Mouse (Mus musculus): ENCODE data around the gene A630095N17Rik. TPM values are rescaled to one million over a fixed set of nuclear protein-coding genes. Genes with fewer than 3 reads are reported as not detected.
A peak's percentile ranks its signal among the peaks of the same experiment; 100 is the strongest.

The A630095N17Rik gene
- total RNA-seq, 1 experiment, result not detected

- peak overlapping the region; percentile 55; the same call in 1 of the 2 replicates for H3K9ac ChIP-seq (ENCODE audit: insufficient read depth, low read depth, low read length, poor library complexity, severe bottlenecking)
Observed at GRCm38 (mm10) chr1:75180741-75181140, 51.2 kb downstream of the A630095N17Rik start.

GRCm38 (mm10) chr1:75180105-75180590, 51.8 kb downstream of the A630095N17Rik start, which contains the start of gene Abcb6:
Gene Abcb6, minus strand, starts transcription at chr1:75180392.
- H3K27ac ChIP-seq (ENCODE audit: insufficient read depth, low read depth, low read length, poor library complexity, severe bottlenecking), result no peak within 1 kb of the TSS
- H3K36me3 ChIP-seq (ENCODE audit: control insufficient read depth, insufficient read depth, low read length, poor library complexity, severe bottlenecking), result peaks cover 4% of the 10 kb centered on the region; the same call in 1 of the 2 replicates
- peak within 1 kb of the TSS; percentile 81 to 82 for H3K4me3 ChIP-seq (ENCODE audit: insufficient read depth in 1 of 2, low read depth in 1 of 2, low read length in 2 of 2, poor library complexity in 1 of 2, severe bottlenecking in 1 of 2)
- H3K4me1 ChIP-seq (ENCODE audit: control insufficient read depth in 2 of 2, insufficient read depth in 2 of 2, low read length in 2 of 2, poor library complexity in 1 of 2), result peaks cover 4 to 5% of the 10 kb centered on the region in 2 experiments; a peak in 2 of 4 replicates
- H3K9me3 ChIP-seq (ENCODE audit: control insufficient read depth, insufficient read depth, low read depth, low read length), result no peaks in the 10 kb centered on the region
- H3K9ac ChIP-seq (ENCODE audit: insufficient read depth, low read depth, low read length, poor library complexity, severe bottlenecking), result peak within 1 kb of the TSS; percentile 70
- DNase-seq (ENCODE audit: low read depth, low spot score), result peak; percentile 89
- in situ Hi-C loops (cut with MboI; ENCODE audit: low sequenced_read_pairs in 2 of 2, unreplicated experiment in 2 of 2), result no loop called here
- TF ChIP-seq HCFC1 (IDR thresholded peaks at IDR 0.05; ENCODE audit: borderline replicate concordance, insufficient read depth, low read length) (no peak), MAFK (IDR thresholded peaks at IDR 0.05; ENCODE audit: insufficient read depth, low read depth, low read length) (no peak), ZC3H11A (IDR thresholded peaks at IDR 0.05; ENCODE audit: borderline replicate concordance, low read depth, low read length) (no peak), CHD2 (IDR thresholded peaks at IDR 0.05; ENCODE audit: low read depth, low read length) (no peak)

More at GRCm38 (mm10) chr1:75180741-75181140, 51.2 kb downstream of the A630095N17Rik start:
- in situ Hi-C loops (cut with MboI; ENCODE audit: low sequenced_read_pairs in 2 of 2, unreplicated experiment in 2 of 2), result no loop called here
- no peak for DNase-seq (ENCODE audit: low read depth, low spot score)
- no peak overlapping the region for H3K27ac ChIP-seq (ENCODE audit: insufficient read depth, low read depth, low read length, poor library complexity, severe bottlenecking)
- H3K4me3 ChIP-seq (ENCODE audit: insufficient read depth in 1 of 2, low read depth in 1 of 2, low read length in 2 of 2, poor library complexity in 1 of 2, severe bottlenecking in 1 of 2), result peak overlapping the region in 1 of 2 experiments; percentile 81; a peak in 2 of 4 replicates
- TF ChIP-seq ZNF384 (IDR thresholded peaks at IDR 0.05; ENCODE audit: low read depth, low read length) (no peak), MAFK (IDR thresholded peaks at IDR 0.05; ENCODE audit: insufficient read depth, low read depth, low read length) (no peak), CHD2 (IDR thresholded peaks at IDR 0.05; ENCODE audit: low read depth, low read length) (no peak), HCFC1 (IDR thresholded peaks at IDR 0.05; ENCODE audit: borderline replicate concordance, insufficient read depth, low read length) (no peak), ZC3H11A (IDR thresholded peaks at IDR 0.05; ENCODE audit: borderline replicate concordance, low read depth, low read length) (no peak)
- peaks cover 4% of the 10 kb centered on the region; the same call in 1 of the 2 replicates for H3K36me3 ChIP-seq (ENCODE audit: control insufficient read depth, insufficient read depth, low read length, poor library complexity, severe bottlenecking)
- H3K9me3 ChIP-seq (ENCODE audit: control insufficient read depth, insufficient read depth, low read depth, low read length), result no peaks in the 10 kb centered on the region
- H3K4me1 ChIP-seq (ENCODE audit: control insufficient read depth in 2 of 2, insufficient read depth in 2 of 2, low read length in 2 of 2, poor library complexity in 1 of 2), result peaks cover 4 to 5% of the 10 kb centered on the region in 2 experiments; a peak in 2 of 4 replicates

- Histone ChIP-seq H3K36me3 (ENCODE audit: control insufficient read depth, insufficient read depth, low read length, poor library complexity, severe bottlenecking) (peaks cover 2% of the 10 kb centered on the region; the same call in 1 of the 2 replicates), H3K27ac (ENCODE audit: insufficient read depth, low read depth, low read length, poor library complexity, severe bottlenecking) (no peak overlapping the region), H3K9ac (ENCODE audit: insufficient read depth, low read depth, low read length, poor library complexity, severe bottlenecking) (peak overlapping the region; percentile 70), H3K4me3 (ENCODE audit: insufficient read depth in 1 of 2, low read depth in 1 of 2, low read length in 2 of 2, poor library complexity in 1 of 2, severe bottlenecking in 1 of 2) (peak overlapping the region; percentile 81 to 82), H3K4me1 (ENCODE audit: control insufficient read depth in 2 of 2, insufficient read depth in 2 of 2, low read length in 2 of 2, poor library complexity in 1 of 2) (peaks cover 4 to 5% of the 10 kb centered on the region in 2 experiments; a peak in 2 of 4 replicates), H3K9me3 (ENCODE audit: control insufficient read depth, insufficient read depth, low read depth, low read length) (no peaks in the 10 kb centered on the region)
- TF ChIP-seq MAFK (IDR thresholded peaks at IDR 0.05; ENCODE audit: insufficient read depth, low read depth, low read length) (peak; percentile 70), ZNF384 (IDR thresholded peaks at IDR 0.05; ENCODE audit: low read depth, low read length) (peak; percentile 84), CHD2 (IDR thresholded peaks at IDR 0.05; ENCODE audit: low read depth, low read length) (no peak), HCFC1 (IDR thresholded peaks at IDR 0.05; ENCODE audit: borderline replicate concordance, insufficient read depth, low read length) (no peak), ZC3H11A (IDR thresholded peaks at IDR 0.05; ENCODE audit: borderline replicate concordance, low read depth, low read length) (no peak)
- in situ Hi-C loops (cut with MboI; ENCODE audit: low sequenced_read_pairs in 2 of 2, unreplicated experiment in 2 of 2), result no loop called here
- DNase-seq (ENCODE audit: low read depth, low spot score), result peak; percentile 28
Observed at GRCm38 (mm10) chr1:75179334-75180104, 52.4 kb downstream of the A630095N17Rik start.

Other genes starting within 250 kb of the A630095N17Rik start
- 6.7 and 7.7 TPM in 2 replicates for gene Nhej1, start 106.9 kb downstream of the A630095N17Rik start, total RNA-seq (2012; rRNA removed)
- gene Slc23a3, start 98.2 kb downstream of the A630095N17Rik start, total RNA-seq (2012; rRNA removed), result 0.31 TPM in 1 of 2 replicates, not detected in the other
- 20.9 and 27.2 TPM in 2 replicates for gene Cnppd1, start 89.4 kb downstream of the A630095N17Rik start, total RNA-seq (2012; rRNA removed)
- 27.1 and 37.4 TPM in 2 replicates for gene Retreg2, start 89.3 kb downstream of the A630095N17Rik start, total RNA-seq (2012; rRNA removed)
- 15.1 and 16.0 TPM in 2 replicates for gene Zfand2b, start 63.5 kb downstream of the A630095N17Rik start, total RNA-seq (2012; rRNA removed)
- 41.0 and 54.3 TPM in 2 replicates for gene Abcb6, start 51.7 kb downstream of the A630095N17Rik start, total RNA-seq (2012; rRNA removed)
- 23.0 and 42.5 TPM in 2 replicates for gene Ankzf1, start 40.0 kb downstream of the A630095N17Rik start, total RNA-seq (2012; rRNA removed)
- 17.2 and 24.4 TPM in 2 replicates for gene Atg9a, start 39.9 kb downstream of the A630095N17Rik start, total RNA-seq (2012; rRNA removed)
- gene Glb1l, start 21.3 kb downstream of the A630095N17Rik start, total RNA-seq (2012; rRNA removed), result 5.8 and 7.6 TPM in 2 replicates
- 63.6 and 103 TPM in 2 replicates for gene Stk16, start 21.3 kb downstream of the A630095N17Rik start, total RNA-seq (2012; rRNA removed)
- 110 and 124 TPM in 2 replicates for gene Tuba4a, start 12.2 kb downstream of the A630095N17Rik start, total RNA-seq (2012; rRNA removed)
- gene Dnajb2, start 4.3 kb upstream of the A630095N17Rik start, total RNA-seq (2012; rRNA removed), result 15.8 and 17.7 TPM in 2 replicates
- gene Ptprn, start 32.4 kb upstream of the A630095N17Rik start, total RNA-seq (2012; rRNA removed), result 8.9 and 9.0 TPM in 2 replicates
- 0.90 TPM in 1 of 2 replicates, not detected in the other for gene Resp18, start 46.3 kb upstream of the A630095N17Rik start, total RNA-seq (2012; rRNA removed)
- gene Dnpep, start 85.9 kb upstream of the A630095N17Rik start, total RNA-seq (2012; rRNA removed), result 67.1 and 75.5 TPM in 2 replicates
- 10.8 and 19.4 TPM in 2 replicates for gene Des, start 128.2 kb upstream of the A630095N17Rik start, total RNA-seq (2012; rRNA removed)
- gene Speg, start 143.2 kb upstream of the A630095N17Rik start, total RNA-seq (2012; rRNA removed), result 16.9 and 31.2 TPM in 2 replicates
- gene Gmppa, start 203.8 kb upstream of the A630095N17Rik start, total RNA-seq (2012; rRNA removed), result 40.2 and 51.6 TPM in 2 replicates
- not detected in 2 replicates for gene Asic4, start 218.3 kb upstream of the A630095N17Rik start, total RNA-seq (2012; rRNA removed)
- gene Chpf, start 247.2 kb upstream of the A630095N17Rik start, total RNA-seq (2012; rRNA removed), result 43.5 and 80.3 TPM in 2 replicates
- gene Tmem198, start 247.4 kb upstream of the A630095N17Rik start, total RNA-seq (2012; rRNA removed), result 1.6 TPM in 2 replicates

Measured in ES-E14 (cell line).